ENCODE assay signal across 24 mouse cellular contexts in the genomic region with DNA sequence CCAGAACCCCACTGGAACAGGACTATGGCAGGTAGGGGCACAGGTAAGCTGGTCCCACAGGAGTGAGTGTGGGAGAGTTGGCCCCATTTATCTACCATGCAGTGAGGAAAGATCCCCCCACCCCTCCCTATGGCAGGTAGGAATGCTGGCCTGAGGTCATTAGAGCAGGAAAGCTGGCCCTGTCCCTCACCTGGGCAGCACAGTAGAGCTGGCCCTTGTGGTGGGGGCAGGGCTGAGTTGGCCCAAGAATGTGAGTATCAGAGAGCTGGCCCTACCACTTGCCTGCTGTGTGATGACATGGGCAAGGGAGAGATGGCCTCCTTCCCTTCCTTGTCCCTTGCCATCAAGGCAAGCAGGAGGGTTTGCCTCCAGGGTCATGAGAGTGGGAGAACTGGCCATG.
"Had no signal": no experiment of that assay in that cellular context is flagged by ENCODE, and none has a peak within 500 bp of the region (broad histone marks: within the 10 kb centered on the region; RNA-seq: fewer than 3 reads in every experiment).

No protein-coding gene starts in this region.

- H3K4me1 ChIP-seq: heart, embryonic 13.5 days; heart, embryonic 15.5 days; hindbrain, embryonic 13.5 days; intestine, embryonic 15.5 days; limb, embryonic 10.5 days; limb, embryonic 12.5 days; liver, embryonic 13.5 days; liver, embryonic 15.5 days had no signal

- DNase-seq: forebrain, postnatal 0 days; gastrocnemius, postnatal 14 days; gastrocnemius, postnatal 36 days; heart, adult 11 months; heart, adult 2 months; heart, postnatal 14 days; heart, postnatal 36 days; liver; liver, embryonic 13.5 days; liver, postnatal 0 days had no signal

- H3K9ac ChIP-seq: forebrain, postnatal 0 days; heart, embryonic 13.5 days; heart, embryonic 15.5 days; hindbrain, embryonic 13.5 days; hindbrain, embryonic 15.5 days; intestine, embryonic 15.5 days; limb, embryonic 12.5 days; liver, embryonic 13.5 days; liver, embryonic 15.5 days; liver, postnatal 0 days had no signal

- H3K4me2 ChIP-seq: heart, embryonic 11.5 days; heart, embryonic 13.5 days; heart, embryonic 15.5 days; hindbrain, embryonic 13.5 days; hindbrain, embryonic 15.5 days; intestine, embryonic 15.5 days; limb, embryonic 12.5 days; liver, embryonic 11.5 days; liver, embryonic 13.5 days; liver, embryonic 15.5 days had no signal

- H3K4me3 ChIP-seq: heart, adult 2 months; heart, embryonic 13.5 days; heart, embryonic 15.5 days; hindbrain, embryonic 13.5 days; hindbrain, embryonic 15.5 days; intestine, embryonic 15.5 days; layer of hippocampus, adult 2 months; left cerebral cortex, adult 2 months; limb, embryonic 10.5 days; limb, embryonic 12.5 days; liver, embryonic 13.5 days; liver, embryonic 15.5 days had no signal

- H3K36me3 ChIP-seq: heart, embryonic 13.5 days; heart, embryonic 15.5 days; hindbrain, embryonic 13.5 days; hindbrain, embryonic 15.5 days; intestine, embryonic 15.5 days; limb, embryonic 10.5 days; limb, embryonic 12.5 days; liver, embryonic 13.5 days; liver, embryonic 15.5 days had no signal

- H3K27ac ChIP-seq: heart, adult 2 months; heart, embryonic 13.5 days; heart, embryonic 15.5 days; hindbrain, embryonic 13.5 days; hindbrain, embryonic 15.5 days; intestine, embryonic 15.5 days; layer of hippocampus, adult 2 months; left cerebral cortex, adult 2 months; limb, embryonic 10.5 days; limb, embryonic 12.5 days; liver, embryonic 13.5 days; liver, embryonic 15.5 days had no signal

- H3K9me3 ChIP-seq: heart, embryonic 13.5 days; heart, embryonic 15.5 days; hindbrain, embryonic 13.5 days; hindbrain, embryonic 15.5 days; intestine, embryonic 15.5 days; limb, embryonic 10.5 days; limb, embryonic 12.5 days; liver, embryonic 13.5 days; liver, embryonic 15.5 days had no signal

- H3K27me3 ChIP-seq: hindbrain, embryonic 15.5 days; intestine, embryonic 15.5 days; liver, embryonic 13.5 days; liver, embryonic 15.5 days had no signal

- ATAC-seq: forebrain, postnatal 0 days; inflammation-experienced regulatory T-cells, adult 6 months; intestine, embryonic 15.5 days; intestine, postnatal 0 days; liver, postnatal 0 days had no signal
